Mouse (Mus musculus) C2C12 (cell line): ENCODE measurements around the gene Pradc1. TPM values are rescaled to one million over a fixed set of nuclear protein-coding genes. Genes with fewer than 3 reads are reported as not detected.

ENCODE experiments used
- H3K27me3 ChIP-seq: one replicate; pipeline ENCODE4 v1.6.1; 2011; ENCODE audit not compliant: control insufficient read depth, insufficient read depth, insufficient read length
- H3K36me3 ChIP-seq: one replicate; pipeline ENCODE4 v1.6.1; 2011; ENCODE audit not compliant: control insufficient read depth, insufficient read depth
- H3K4me3 ChIP-seq: one replicate; pipeline ENCODE4 v1.5.1; 2011; ENCODE audit warnings: mild to moderate bottlenecking, control low read depth; ENCODE audit not compliant: poor library complexity, insufficient read depth, severe bottlenecking
- H3K79me2 ChIP-seq: one replicate; pipeline ENCODE4 v1.6.1; 2011; ENCODE audit not compliant: control insufficient read depth, insufficient read depth
- H3K79me3 ChIP-seq: one replicate; pipeline ENCODE4 v1.6.1; 2011; ENCODE audit warnings: low read depth, control low read depth
- H3ac ChIP-seq: one replicate; pipeline ENCODE3; 2011; ENCODE audit warnings: low read depth; ENCODE audit not compliant: control insufficient read depth, insufficient read length
- CEBPB ChIP-seq: IDR thresholded peaks from one replicate; pipeline ENCODE4 v1.6.1; 2011; ENCODE audit warnings: low read depth, mild to moderate bottlenecking, control low read depth, moderate library complexity
- CTCF ChIP-seq: IDR thresholded peaks from one replicate; pipeline ENCODE4 v1.5.1; 2011; ENCODE audit not compliant: control insufficient read depth, insufficient read depth, insufficient read length
- FOSL1 ChIP-seq: IDR thresholded peaks from one replicate; pipeline ENCODE4 v1.8.0; 2011; ENCODE audit warnings: mild to moderate bottlenecking, low read length; ENCODE audit not compliant: poor library complexity, insufficient read depth, severe bottlenecking
- MAX ChIP-seq: IDR thresholded peaks from one replicate; pipeline ENCODE4 v1.6.1; 2011; ENCODE audit warnings: mild to moderate bottlenecking, control low read depth
- MYOD1 ChIP-seq: IDR thresholded peaks from one replicate; pipeline ENCODE4 v1.6.1; 2011; ENCODE audit warnings: low read depth; ENCODE audit not compliant: control insufficient read depth, insufficient read length
- MYOG ChIP-seq: IDR thresholded peaks from one replicate; pipeline ENCODE4 v1.6.1; 2011; ENCODE audit not compliant: control insufficient read depth, insufficient read length; ENCODE audit errors: extremely low read depth
- USF1 ChIP-seq: IDR thresholded peaks from one replicate; pipeline ENCODE4 v1.6.1; 2011; ENCODE audit warnings: low read depth, mild to moderate bottlenecking, control low read depth, moderate library complexity
- polyA plus RNA-seq: library from polyadenylated mRNA; unstranded; fragments of >200 nt; fragmentation: generic; extraction: Trizol; gene quantifications from one replicate; pipeline ENCODE4 v1.2.1, GENCODE M21; 2012; ENCODE audit warnings: missing spikeins

Pradc1 gene
- polyA plus RNA-seq, 1 experiment: 35.6 TPM

DNA sequence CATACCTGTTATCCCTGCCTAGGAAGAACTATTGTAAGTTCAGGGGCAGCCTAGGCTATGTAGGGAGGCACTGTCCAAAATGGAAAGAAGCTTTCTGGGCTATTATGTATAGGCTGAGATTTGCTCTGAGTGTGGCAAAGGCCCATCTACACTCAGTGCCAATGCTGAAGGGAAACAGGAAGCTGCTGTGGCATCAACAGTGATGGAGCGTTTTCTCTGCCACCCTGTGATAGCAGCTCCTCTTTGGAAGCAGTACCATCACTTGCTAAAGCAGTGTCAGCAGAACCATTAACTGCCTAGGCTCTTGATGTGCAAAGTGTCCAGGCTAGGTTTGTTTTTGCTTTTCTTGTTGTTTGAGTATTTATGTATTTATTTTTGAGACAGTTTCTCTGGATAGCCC is 15.6 kb downstream of the Pradc1 start:
- Histone ChIP-seq H3K79me2 (peaks cover 73% of the 10 kb centered on the region), H3K79me3 (peaks cover 53% of the 10 kb centered on the region), H3K27me3 (no peaks in the 10 kb centered on the region), H3K4me3 (no peak overlapping the region), H3ac (no peak overlapping the region), H3K36me3 (peaks cover 32% of the 10 kb centered on the region)
- TF ChIP-seq MYOD1 (no peak), CTCF (no peak), MYOG (no peak), CEBPB (no peak), USF1 (no peak), MAX (no peak), FOSL1 (no peak)

DNA sequence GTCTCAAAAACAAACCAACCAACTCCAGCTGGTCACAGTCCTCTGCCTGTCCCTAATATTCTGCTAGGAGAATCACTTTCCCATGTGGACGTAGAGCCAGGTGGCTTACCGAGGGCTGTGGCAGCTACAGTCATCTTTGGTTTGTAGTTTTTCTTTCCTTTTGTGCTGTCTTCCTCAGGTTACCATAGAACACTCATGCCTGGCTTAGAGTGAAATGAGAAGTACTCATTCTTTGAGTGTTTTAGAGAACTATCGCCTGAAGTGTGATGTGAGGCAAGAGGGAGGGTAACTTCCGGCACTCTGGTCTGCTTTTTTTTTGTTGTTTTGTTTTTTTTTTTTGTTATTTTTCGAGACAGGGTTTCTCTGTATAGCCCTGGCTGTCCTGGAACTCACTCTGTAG is 17.9 kb downstream of the Pradc1 start:
- no peaks in the 10 kb centered on the region for H3K27me3 ChIP-seq

DNA sequence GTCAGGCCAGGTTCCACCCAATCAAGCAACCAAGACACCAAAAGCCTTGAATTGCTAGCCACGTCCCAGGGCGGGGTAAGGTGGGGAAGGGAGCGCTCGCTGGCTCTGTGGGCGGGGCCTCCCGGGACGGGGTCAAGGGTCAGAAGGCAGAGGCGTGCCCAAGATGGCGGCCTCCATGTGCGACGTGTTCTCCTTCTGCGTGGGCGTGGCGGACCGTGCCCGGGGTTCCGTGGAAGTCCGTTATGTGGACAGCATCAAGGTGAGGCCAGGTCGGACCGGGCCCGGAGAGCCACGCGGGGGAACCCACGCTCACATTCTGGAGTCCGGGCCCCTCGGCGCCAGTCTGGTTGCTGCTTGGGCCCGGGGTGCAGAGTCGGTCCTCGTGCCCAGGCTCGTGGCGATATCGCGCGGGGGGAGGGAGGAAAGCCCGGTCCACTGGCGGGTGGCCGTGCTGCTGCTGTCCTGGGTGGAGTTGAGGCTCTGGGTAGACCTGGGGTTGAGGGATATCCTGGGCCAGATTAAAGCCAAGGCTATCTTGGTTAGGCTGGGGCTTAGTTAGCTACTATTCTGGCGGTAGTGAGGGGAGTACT is 19.8 kb downstream of the Pradc1 start, which contains the start of gene Smyd5:
Smyd5 (plus strand) TSS at position 148 of the 590 bp plus-strand sequence.
- peak within 1 kb of the TSS; percentile 83 for H3ac ChIP-seq
- H3K27me3 ChIP-seq: peaks cover 8% of the 10 kb centered on the region
- peak within 1 kb of the TSS; percentile 78 for H3K4me3 ChIP-seq
- peaks cover 53% of the 10 kb centered on the region for H3K79me2 ChIP-seq
- H3K79me3 ChIP-seq: peaks cover 40% of the 10 kb centered on the region
- TF ChIP-seq CTCF (no peak), MAX (peak; percentile 83)
- no peaks in the 10 kb centered on the region for H3K36me3 ChIP-seq

More for the DNA sequence above, 17.9 kb downstream of the Pradc1 start:
- Histone ChIP-seq H3K79me3 (peaks cover 52% of the 10 kb centered on the region), H3K79me2 (peaks cover 72% of the 10 kb centered on the region), H3K4me3 (no peak overlapping the region), H3ac (no peak overlapping the region), H3K36me3 (peaks cover 12% of the 10 kb centered on the region)
- TF ChIP-seq CEBPB: no peak
- TF ChIP-seq USF1: no peak
- TF ChIP-seq MAX: no peak
- no peak for TF ChIP-seq CTCF
- no peak for TF ChIP-seq MYOD1
- TF ChIP-seq MYOG: no peak
- TF ChIP-seq FOSL1: no peak

DNA sequence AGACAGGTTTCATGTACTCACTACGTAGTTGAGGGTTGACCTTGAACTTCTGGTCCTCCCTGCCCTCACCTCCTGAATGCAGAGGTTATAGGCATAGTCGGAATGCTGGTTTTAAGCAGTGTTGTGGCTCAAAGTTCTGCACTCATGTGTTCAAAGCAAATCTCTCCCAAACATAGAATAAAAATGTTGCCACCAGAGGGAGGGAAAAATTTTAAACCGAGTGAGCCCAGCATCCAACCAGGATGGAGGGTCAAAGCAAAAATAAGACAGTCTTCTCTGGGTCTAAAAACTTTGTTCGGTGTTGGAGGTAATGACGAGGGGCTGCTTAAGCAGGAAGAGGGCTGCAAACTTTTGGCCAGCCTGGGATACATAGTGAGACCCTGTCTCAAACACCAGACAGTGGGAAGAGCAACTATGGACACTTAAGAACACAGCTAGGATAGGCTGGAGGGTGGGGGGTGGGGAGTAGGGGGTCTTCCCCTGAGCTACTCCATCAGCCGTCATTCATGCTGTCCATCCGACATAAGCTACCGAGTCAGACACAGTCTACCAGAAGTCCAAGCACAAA is 20.4 kb downstream of the Pradc1 start:
- H3K79me3 ChIP-seq: peaks cover 39% of the 10 kb centered on the region
- H3K36me3 ChIP-seq: no peaks in the 10 kb centered on the region
- H3K4me3 ChIP-seq: peak overlapping the region; percentile 78
- H3K79me2 ChIP-seq: peaks cover 47% of the 10 kb centered on the region
- no peak for TF ChIP-seq CTCF
- no peak for TF ChIP-seq MYOG
- TF ChIP-seq CEBPB: no peak
- no peak for TF ChIP-seq MAX
- no peak for TF ChIP-seq MYOD1
- TF ChIP-seq FOSL1: no peak
- no peak for TF ChIP-seq USF1
- H3ac ChIP-seq: no peak overlapping the region
- peaks cover 11% of the 10 kb centered on the region for H3K27me3 ChIP-seq

DNA sequence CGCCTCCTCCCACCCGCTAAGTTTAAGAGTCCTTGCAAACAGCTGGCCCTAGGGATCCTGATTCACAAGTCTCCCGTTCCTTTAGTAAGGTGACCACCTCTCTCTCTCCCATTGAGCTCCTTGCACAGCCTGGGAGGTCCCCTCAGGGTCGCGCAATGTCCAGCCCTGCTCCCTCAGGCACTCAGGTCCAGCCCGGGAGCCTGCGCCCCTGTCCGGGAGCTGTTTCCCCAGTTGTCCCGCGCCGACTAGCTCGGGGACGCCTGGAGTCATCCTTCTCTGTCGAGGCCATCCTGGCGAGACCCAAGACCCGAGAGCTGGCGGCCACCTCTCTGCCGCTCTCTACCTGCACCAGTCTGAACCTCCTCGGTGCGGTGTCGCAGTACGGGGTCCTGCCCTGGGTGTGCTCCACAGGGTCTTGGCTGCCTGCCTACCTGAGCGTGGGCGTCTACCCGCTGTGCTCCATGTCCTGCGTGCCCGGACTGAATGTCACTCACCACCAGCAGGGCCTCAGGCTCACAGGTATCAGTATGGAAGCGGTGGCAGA is 27.9 kb downstream of the Pradc1 start, which contains the start of gene Noto:
Noto (plus strand) TSS at position 51 of the 544 bp plus-strand sequence.
- peaks cover 48% of the 10 kb centered on the region for H3K27me3 ChIP-seq
- no peaks in the 10 kb centered on the region for H3K79me2 ChIP-seq
- no peak for TF ChIP-seq MYOG
- no peak for TF ChIP-seq CTCF
- no peak for TF ChIP-seq USF1
- no peak for TF ChIP-seq CEBPB
- TF ChIP-seq FOSL1: no peak
- no peak for TF ChIP-seq MYOD1
- no peak for TF ChIP-seq MAX
- no peak within 1 kb of the TSS for H3ac ChIP-seq
- no peak within 1 kb of the TSS for H3K4me3 ChIP-seq
- H3K36me3 ChIP-seq: no peaks in the 10 kb centered on the region
- no peaks in the 10 kb centered on the region for H3K79me3 ChIP-seq

DNA sequence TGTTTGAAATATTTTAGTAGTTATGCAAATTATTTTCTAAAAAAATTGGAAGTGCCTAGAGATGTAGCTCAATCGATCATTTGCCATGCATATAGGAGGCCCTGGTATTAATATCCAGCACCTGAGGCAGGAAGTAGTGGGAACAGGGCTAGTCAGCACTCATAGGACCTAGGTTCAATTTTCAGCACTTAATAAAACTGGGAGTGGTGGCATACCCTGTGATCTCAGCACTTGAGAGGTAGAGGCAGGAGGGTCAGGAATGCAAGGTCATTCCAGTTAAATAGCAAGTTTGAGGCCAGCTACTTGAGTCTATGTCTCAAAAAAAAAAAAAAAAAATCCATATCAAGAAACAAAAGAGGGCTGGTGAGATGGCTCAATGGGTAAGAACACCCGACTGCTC is 32.6 kb downstream of the Pradc1 start:
- no peaks in the 10 kb centered on the region for H3K36me3 ChIP-seq
- H3K4me3 ChIP-seq: no peak overlapping the region
- TF ChIP-seq CEBPB (no peak), USF1 (no peak), MAX (no peak), CTCF (no peak), MYOG (no peak), FOSL1 (no peak), MYOD1 (no peak)
- no peaks in the 10 kb centered on the region for H3K79me2 ChIP-seq
- no peak overlapping the region for H3ac ChIP-seq
- no peaks in the 10 kb centered on the region for H3K79me3 ChIP-seq
- peaks cover 53% of the 10 kb centered on the region for H3K27me3 ChIP-seq
